Mouse (Mus musculus): Measurements from ENCODE around the gene Atp6v1g1. TPM values are rescaled to one million over a fixed set of nuclear protein-coding genes. Genes with fewer than 3 reads are reported as not detected.

Atp6v1g1 gene
- polyA plus RNA-seq, 1 experiment: 83.4 TPM

DNA sequence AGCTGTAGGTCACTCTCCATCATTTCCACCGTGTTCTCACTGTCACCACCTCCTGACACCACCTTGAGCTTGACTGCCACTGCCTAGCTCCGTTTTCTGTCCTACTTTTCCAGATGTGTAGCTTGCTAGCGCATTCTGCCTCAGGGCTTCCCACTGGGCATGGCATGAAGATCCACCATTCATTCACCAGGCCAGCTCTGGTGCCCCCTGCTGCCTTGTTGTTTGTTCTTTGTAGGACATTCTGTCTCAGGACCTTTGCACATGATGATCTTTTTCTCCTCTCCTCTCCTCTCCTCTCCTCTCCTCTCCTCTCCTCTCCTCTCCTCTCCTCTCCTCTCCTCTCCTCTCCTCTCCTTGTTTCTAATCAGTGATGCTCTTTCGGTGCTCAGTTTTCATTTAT, 18.2 kb downstream of the Atp6v1g1 start:
- peaks cover 21% of the 10 kb centered on the region for H3K4me1 ChIP-seq (ENCODE audit: control insufficient read depth, insufficient read depth, low read length)
- no peak overlapping the region for H3K27ac ChIP-seq (ENCODE audit: control insufficient read depth, insufficient read depth, low read depth, low read length)
- TF ChIP-seq CTCF (IDR thresholded peaks at IDR 0.05; ENCODE audit: control insufficient read depth, insufficient read depth, insufficient replicate concordance, low read depth, low read length) (no peak), POLR2A (IDR thresholded peaks at IDR 0.05; ENCODE audit: control insufficient read depth, low read depth, low read length) (no peak)
- no peak overlapping the region for H3K4me3 ChIP-seq (ENCODE audit: control insufficient read depth, low read depth, low read length)
- H3K27me3 ChIP-seq (ENCODE audit: control insufficient read depth, insufficient read depth, low read length): no peaks in the 10 kb centered on the region
- no peaks in the 10 kb centered on the region for H3K36me3 ChIP-seq (ENCODE audit: control insufficient read depth, insufficient read depth, low read length)

DNA sequence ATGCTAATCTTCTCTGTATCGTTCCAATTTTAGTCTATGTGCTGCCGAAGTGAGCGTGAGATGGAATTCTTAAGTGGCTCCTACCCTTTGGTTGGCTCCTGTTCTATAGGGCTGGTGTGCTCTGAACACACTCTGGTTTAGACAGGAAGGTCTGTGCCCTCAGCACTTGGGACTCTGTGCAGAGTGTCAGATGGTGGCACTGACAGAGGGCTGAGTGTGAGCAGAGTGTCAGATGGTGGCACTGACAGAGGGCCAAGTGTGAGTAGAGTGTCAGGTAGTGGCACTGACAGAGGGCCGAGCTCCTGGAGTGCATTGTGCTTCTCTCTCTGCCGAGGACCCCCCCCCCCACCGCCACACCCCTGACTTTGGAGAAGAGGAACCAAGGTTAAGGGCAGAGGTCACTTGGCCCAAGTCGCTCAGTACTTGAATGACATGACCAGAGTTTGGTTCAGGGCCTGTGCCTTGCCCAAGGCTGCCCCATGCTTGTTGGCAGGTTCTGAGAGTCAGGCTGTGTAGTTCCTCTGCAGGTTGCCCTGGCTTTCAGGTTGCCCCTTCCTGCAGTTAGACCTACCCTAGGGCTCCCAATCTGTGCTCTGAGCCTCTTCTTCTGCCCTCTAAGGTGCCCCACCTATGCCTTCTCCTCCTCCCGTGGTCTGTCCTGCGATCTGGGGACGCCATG, 23.3 kb downstream of the Atp6v1g1 start:
- no peak overlapping the region for H3K27ac ChIP-seq (ENCODE audit: control insufficient read depth, insufficient read depth, low read depth, low read length)
- no peaks in the 10 kb centered on the region for H3K4me1 ChIP-seq (ENCODE audit: control insufficient read depth, insufficient read depth, low read length)
- H3K4me3 ChIP-seq (ENCODE audit: control insufficient read depth, low read depth, low read length): no peak overlapping the region
- H3K36me3 ChIP-seq (ENCODE audit: control insufficient read depth, insufficient read depth, low read length): no peaks in the 10 kb centered on the region
- no peaks in the 10 kb centered on the region for H3K27me3 ChIP-seq (ENCODE audit: control insufficient read depth, insufficient read depth, low read length)
- no peak for TF ChIP-seq CTCF (IDR thresholded peaks at IDR 0.05; ENCODE audit: control insufficient read depth, insufficient read depth, insufficient replicate concordance, low read depth, low read length)
- TF ChIP-seq POLR2A (IDR thresholded peaks at IDR 0.05; ENCODE audit: control insufficient read depth, low read depth, low read length): no peak

DNA sequence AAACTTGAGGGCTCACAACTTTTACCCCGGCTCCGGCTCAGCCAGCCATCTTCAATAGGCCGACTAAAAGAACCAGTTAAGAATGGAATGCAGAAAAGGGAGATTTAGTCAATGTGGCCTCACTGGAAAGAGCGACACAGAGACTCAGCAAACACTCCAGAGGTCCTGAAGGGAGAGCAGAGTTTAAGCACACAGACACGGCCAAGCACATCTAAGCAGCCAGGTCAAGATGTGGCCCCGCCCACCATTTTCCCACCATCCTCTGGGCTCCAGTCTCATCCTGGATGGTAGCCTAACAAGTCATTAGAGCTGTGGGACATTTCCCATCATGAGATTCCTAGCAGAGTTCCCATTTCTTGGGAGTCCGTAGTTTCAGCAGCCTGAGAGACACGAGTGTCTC, 24.8 kb downstream of the Atp6v1g1 start:
- Histone ChIP-seq H3K4me1 (ENCODE audit: control insufficient read depth, insufficient read depth, low read length) (no peaks in the 10 kb centered on the region), H3K36me3 (ENCODE audit: control insufficient read depth, insufficient read depth, low read length) (no peaks in the 10 kb centered on the region), H3K27ac (ENCODE audit: control insufficient read depth, insufficient read depth, low read depth, low read length) (no peak overlapping the region), H3K27me3 (ENCODE audit: control insufficient read depth, insufficient read depth, low read length) (no peaks in the 10 kb centered on the region), H3K4me3 (ENCODE audit: control insufficient read depth, low read depth, low read length) (no peak overlapping the region)
- TF ChIP-seq CTCF (IDR thresholded peaks at IDR 0.05; ENCODE audit: control insufficient read depth, insufficient read depth, insufficient replicate concordance, low read depth, low read length) (no peak), POLR2A (IDR thresholded peaks at IDR 0.05; ENCODE audit: control insufficient read depth, low read depth, low read length) (no peak)

DNA sequence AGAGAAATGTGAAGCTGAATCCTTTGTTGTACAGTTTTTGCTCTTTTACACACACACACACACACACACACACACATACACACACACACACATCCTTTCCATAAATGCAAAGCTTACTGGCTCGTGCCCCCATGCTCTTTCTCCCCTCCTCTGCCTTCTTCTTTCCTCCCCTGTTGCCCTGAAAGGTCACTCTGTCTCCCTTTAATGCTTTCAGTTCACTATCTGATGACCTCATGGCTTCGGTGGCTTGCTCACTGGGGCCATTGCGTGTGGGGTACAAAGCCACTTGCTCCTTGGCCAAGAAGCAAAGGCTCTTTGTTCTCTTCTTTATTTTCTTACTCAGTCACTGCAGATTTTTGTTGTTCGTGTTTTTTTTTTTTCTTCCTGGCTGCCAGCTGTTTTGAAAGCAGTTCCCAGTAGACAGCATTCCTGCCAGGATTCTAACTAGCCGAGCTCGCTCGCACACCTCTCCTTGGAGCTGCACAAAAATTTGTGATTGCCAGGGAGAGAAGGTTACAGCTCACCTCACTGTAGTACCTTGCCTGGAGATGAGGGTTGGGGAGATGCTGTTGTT, 25.7 kb downstream of the Atp6v1g1 start:
- no peaks in the 10 kb centered on the region for H3K36me3 ChIP-seq (ENCODE audit: control insufficient read depth, insufficient read depth, low read length)
- no peaks in the 10 kb centered on the region for H3K27me3 ChIP-seq (ENCODE audit: control insufficient read depth, insufficient read depth, low read length)
- no peaks in the 10 kb centered on the region for H3K4me1 ChIP-seq (ENCODE audit: control insufficient read depth, insufficient read depth, low read length)
- H3K27ac ChIP-seq (ENCODE audit: control insufficient read depth, insufficient read depth, low read depth, low read length): no peak overlapping the region
- no peak overlapping the region for H3K4me3 ChIP-seq (ENCODE audit: control insufficient read depth, low read depth, low read length)
- no peak for TF ChIP-seq CTCF (IDR thresholded peaks at IDR 0.05; ENCODE audit: control insufficient read depth, insufficient read depth, insufficient replicate concordance, low read depth, low read length)
- no peak for TF ChIP-seq POLR2A (IDR thresholded peaks at IDR 0.05; ENCODE audit: control insufficient read depth, low read depth, low read length)

DNA sequence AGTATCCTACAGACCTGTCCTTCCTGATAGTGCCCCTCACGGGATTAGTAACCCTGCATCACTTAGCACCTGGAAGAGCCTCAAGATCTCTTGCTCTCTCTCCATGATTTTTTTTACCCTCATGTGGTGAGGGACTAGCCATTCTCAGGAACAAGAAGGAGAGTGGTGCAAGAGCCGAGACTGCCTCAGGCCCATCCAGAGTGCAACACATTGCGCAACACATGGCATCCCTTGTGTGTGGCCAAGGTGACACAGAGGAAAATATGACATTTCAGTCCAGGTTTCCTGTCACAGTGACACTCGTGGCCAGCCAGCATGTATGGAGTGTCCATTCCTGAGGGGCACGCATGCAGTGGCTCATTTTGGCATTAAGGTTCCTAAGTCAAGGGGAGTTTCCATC, 28.0 kb downstream of the Atp6v1g1 start:
- Histone ChIP-seq H3K4me3 (ENCODE audit: control insufficient read depth, low read depth, low read length) (no peak overlapping the region), H3K36me3 (ENCODE audit: control insufficient read depth, insufficient read depth, low read length) (no peaks in the 10 kb centered on the region), H3K27me3 (ENCODE audit: control insufficient read depth, insufficient read depth, low read length) (no peaks in the 10 kb centered on the region), H3K27ac (ENCODE audit: control insufficient read depth, insufficient read depth, low read depth, low read length) (no peak overlapping the region), H3K4me1 (ENCODE audit: control insufficient read depth, insufficient read depth, low read length) (no peaks in the 10 kb centered on the region)
- no peak for TF ChIP-seq CTCF (IDR thresholded peaks at IDR 0.05; ENCODE audit: control insufficient read depth, insufficient read depth, insufficient replicate concordance, low read depth, low read length)
- no peak for TF ChIP-seq POLR2A (IDR thresholded peaks at IDR 0.05; ENCODE audit: control insufficient read depth, low read depth, low read length)

DNA sequence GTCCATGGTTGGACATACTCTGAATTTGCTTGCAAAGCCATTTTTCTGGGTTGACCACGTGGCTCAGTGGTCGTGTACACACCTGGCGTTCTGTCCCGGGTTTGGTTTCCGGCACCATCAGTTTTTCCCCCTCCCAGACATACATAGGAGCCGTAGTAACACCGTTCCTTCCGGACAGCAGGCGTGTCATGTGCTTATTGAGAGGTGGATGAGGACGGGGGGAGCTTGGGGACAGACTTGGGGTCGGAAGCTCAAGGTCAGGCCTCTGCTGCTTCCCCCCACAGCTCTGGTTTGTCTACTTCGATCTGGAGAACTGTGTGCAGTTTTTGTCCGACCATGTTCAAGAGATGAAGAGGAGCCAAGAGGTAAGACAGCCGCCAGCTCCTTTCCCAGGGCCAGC, 35.1 kb downstream of the Atp6v1g1 start:
- H3K4me3 ChIP-seq (ENCODE audit: control insufficient read depth, low read depth, low read length): no peak overlapping the region
- TF ChIP-seq CTCF (IDR thresholded peaks at IDR 0.05; ENCODE audit: control insufficient read depth, insufficient read depth, insufficient replicate concordance, low read depth, low read length) (no peak), POLR2A (IDR thresholded peaks at IDR 0.05; ENCODE audit: control insufficient read depth, low read depth, low read length) (no peak)
- H3K27me3 ChIP-seq (ENCODE audit: control insufficient read depth, insufficient read depth, low read length): no peaks in the 10 kb centered on the region
- no peak overlapping the region for H3K27ac ChIP-seq (ENCODE audit: control insufficient read depth, insufficient read depth, low read depth, low read length)
- H3K4me1 ChIP-seq (ENCODE audit: control insufficient read depth, insufficient read depth, low read length): no peaks in the 10 kb centered on the region
- no peaks in the 10 kb centered on the region for H3K36me3 ChIP-seq (ENCODE audit: control insufficient read depth, insufficient read depth, low read length)

DNA sequence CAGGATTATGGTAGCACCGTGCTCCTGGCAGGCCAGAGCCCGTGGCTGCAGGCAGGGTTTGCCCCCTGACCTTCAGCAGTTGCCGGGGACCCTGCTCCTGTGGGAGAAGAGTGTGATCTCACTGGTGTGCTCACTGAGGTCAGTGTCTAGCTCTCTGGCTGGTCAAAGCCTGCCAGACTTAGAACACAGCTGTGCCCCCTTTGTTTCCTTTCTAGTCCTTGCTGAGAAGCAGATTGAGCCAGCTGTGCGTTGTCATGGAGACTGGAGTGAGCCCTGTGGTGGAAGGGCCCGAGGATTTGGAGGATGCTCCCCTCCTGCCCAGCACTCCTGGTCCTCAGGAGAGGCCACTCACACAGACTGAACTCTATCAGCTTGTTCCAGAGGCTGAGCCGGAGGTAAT, 35.5 kb downstream of the Atp6v1g1 start:
- Histone ChIP-seq H3K4me1 (ENCODE audit: control insufficient read depth, insufficient read depth, low read length) (no peaks in the 10 kb centered on the region), H3K27me3 (ENCODE audit: control insufficient read depth, insufficient read depth, low read length) (no peaks in the 10 kb centered on the region), H3K27ac (ENCODE audit: control insufficient read depth, insufficient read depth, low read depth, low read length) (no peak overlapping the region), H3K36me3 (ENCODE audit: control insufficient read depth, insufficient read depth, low read length) (no peaks in the 10 kb centered on the region), H3K4me3 (ENCODE audit: control insufficient read depth, low read depth, low read length) (no peak overlapping the region)
- TF ChIP-seq POLR2A (IDR thresholded peaks at IDR 0.05; ENCODE audit: control insufficient read depth, low read depth, low read length) (no peak), CTCF (IDR thresholded peaks at IDR 0.05; ENCODE audit: control insufficient read depth, insufficient read depth, insufficient replicate concordance, low read depth, low read length) (no peak)

Data from testis, adult 2 months (tissue).